Mouse (Mus musculus) B cell, adult 2 months (primary cell): ENCODE data around the gene Trub2.
"Not testable (repeated sequence)": the region's sequence is repeated elsewhere in the genome, so short reads cannot be mapped to it uniquely, and the experiment has no call there.

Experiments used
- DNase-seq, 2 experiments: peaks; one replicate each; pipeline ENCODE4 v3.0.0; 2022

The Trub2 gene

DNA sequence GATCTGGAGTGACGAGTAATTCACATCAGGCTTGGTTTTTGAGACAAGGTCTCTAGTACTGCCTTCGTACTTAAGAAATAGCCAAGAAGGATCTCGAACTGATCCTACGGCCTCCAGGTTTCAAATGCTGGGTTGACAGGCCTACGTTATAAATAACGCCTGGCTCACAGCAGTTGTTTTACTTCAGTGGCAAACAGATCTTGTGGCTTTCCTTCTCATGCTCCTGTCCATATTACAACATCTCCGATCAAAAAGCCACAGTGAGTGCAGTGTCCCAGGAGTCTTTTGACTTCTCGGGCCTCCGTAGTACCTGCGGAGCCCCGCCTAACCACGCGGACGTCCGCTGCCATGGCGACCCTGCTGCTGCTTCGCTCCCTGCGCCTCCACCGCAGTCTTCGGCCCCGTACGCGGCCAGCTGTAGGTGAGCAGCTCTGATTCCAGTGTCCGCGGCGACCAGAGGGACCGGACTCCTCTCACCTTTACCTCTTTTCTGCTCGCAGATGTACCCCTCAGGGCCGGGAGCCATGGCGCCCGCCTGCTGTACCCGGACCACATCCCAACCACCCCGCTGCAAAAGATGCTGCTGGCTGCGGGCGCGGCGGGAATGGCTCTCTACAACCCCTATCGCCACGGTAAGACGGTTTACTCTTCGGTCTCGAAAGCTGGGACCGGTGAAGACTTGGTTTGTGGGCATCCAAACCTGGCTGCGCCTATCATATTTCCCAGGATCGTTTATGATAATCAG, at the start of gene Trub2:
Trub2 (minus strand) TSS at position 566 of the 745 bp plus-strand sequence.
- peak; percentile 83 to 85 for DNase-seq

DNA sequence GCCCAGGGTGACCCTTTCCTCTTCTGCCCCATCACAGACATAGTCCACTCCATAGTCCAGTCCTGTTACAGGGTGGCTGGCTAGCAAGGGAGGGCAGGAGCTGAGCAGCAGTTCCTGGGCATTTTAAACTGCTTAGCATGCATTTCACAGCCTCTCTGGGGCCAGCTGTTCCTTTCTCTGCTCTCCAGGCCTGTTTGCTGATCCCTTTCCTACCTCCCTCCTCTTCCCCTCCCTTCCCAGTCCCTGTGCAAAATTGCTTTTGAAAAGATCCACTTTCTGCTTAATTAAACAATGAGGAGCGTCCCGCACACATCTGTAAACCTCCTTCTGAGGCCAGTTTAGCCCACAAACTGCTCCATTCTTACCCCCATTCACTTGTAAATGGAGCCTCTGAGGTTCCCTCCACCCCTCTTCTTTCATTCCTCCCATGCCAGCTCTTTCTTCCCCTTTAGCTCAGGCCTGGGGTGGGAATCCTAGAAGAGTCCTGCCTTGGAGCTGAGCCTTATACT, 47.1 kb upstream of the Trub2 start:
- DNase-seq: no peak

DNA sequence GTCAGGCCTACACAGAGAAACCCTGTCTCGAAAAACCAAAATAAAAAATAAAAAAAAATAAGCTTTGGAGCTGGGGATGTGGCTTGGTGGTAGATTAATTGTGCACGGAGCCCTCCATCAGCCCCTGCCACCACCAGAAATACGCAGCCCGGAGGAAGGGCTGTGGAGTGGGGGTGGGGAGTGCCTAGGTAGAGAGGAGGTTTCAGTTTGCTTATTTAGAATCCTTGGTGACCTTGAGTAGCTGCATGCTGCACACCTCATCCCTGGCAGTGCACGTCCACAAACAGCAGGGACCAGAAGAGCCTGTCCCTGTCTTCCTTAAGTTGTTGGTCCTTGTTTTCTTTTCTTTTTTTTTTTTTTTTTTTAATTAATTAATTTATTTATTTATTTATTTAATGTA, 45.5 kb upstream of the Trub2 start:
- no peak for DNase-seq

DNA sequence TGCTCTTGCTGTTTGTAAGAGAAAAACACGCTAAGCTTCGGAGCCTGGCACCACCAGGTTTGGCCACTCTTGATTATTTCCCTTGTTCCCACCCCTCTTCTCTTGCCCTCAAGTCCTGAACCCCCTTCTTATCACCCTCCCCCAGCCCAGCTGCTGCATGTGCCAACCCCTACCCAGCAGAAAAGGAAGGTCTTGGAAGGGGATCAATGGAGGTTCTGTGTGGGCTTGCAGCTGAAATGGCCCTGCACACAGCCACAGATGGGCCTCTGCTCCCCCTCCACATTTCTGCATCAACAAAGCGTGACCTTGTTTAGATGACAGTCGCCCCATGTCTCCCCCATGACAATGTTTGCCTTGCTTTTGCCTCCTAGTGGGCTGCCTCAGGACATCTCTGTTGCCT, 42.8 kb upstream of the Trub2 start:
- DNase-seq: no peak

DNA sequence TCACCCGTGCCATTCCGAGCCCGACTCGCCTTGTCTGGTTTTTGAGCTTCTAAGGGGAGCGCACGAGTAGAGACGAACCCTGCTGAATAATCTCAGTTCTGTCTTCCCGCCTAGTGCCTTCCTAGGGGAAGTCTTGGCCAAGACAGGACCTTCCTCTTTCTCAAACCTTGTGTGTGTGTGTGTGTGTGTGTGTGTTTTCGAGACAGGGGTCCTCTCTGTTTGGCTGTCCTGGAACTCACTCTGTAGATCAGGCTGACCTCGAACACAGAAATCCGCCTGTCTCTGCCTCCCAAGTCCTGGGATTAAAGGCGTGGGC, 39.4 kb upstream of the Trub2 start:
- DNase-seq: no peak

DNA sequence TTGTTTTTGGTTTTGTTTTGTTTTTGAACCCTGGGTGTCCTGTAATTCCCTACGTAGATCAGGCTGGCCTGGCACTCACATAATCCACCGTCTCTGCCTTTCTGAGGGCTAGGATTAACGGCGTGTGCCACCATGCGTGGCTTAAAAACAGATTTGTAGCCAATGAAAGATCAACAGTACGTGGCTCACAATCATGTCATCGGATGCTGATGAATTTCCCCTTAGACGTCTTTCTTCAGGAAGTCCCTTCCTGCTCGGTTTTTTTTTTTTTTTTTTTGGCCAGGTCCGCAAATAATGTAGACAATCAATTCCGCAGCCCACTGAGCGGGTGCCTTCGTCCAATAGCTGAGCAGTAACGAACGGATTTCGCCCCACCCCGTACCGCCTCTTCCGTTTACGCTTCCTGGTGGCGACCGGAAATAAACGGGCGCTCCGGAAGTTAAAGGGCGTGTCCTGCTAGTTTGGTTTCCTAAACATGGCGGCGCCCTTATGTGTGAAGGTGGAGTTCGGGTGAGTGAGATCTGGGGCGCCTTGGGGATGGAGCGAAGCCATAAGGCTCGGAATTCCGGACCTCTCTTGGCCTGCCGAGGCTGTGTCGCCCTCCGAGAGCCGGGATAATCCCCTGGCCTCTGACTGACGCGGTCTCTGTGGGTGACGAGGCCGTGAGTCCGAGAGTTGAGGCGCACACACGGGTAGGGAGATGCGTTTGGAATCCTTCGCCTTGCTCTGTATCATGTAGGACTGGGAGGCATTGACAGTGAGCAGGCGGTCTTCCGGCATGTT, 38.8 kb upstream of the Trub2 start:
- DNase-seq: peak; percentile 97 to 98

DNA sequence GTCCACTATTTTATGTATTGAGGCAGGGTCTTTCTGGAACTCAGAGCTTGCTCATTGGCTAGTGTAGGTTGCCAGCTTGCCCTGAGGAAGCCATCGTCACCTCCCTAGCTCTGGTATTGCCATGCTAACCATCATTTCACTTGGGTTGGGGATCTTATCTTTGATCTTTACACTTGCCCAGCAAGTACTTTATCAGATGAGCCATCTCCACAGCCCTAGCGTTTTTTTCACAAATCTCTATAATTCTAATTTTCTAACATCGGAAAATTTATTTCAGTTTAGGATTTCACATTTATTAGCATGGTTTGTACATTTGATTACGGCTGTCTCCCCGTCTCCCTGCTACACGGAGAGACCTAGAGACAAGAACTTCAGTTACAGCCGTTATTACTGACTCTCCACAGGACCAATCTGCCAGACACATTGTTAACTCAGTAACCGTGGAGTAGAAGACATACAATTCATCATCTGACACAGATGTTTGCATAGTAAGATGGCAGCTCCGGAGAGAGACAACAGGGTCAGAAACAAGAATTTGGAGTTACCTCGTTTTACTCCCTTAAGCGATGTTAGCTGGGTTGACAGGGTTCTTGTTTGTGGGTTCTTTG, 38.1 kb upstream of the Trub2 start:
- DNase-seq: no peak

DNA sequence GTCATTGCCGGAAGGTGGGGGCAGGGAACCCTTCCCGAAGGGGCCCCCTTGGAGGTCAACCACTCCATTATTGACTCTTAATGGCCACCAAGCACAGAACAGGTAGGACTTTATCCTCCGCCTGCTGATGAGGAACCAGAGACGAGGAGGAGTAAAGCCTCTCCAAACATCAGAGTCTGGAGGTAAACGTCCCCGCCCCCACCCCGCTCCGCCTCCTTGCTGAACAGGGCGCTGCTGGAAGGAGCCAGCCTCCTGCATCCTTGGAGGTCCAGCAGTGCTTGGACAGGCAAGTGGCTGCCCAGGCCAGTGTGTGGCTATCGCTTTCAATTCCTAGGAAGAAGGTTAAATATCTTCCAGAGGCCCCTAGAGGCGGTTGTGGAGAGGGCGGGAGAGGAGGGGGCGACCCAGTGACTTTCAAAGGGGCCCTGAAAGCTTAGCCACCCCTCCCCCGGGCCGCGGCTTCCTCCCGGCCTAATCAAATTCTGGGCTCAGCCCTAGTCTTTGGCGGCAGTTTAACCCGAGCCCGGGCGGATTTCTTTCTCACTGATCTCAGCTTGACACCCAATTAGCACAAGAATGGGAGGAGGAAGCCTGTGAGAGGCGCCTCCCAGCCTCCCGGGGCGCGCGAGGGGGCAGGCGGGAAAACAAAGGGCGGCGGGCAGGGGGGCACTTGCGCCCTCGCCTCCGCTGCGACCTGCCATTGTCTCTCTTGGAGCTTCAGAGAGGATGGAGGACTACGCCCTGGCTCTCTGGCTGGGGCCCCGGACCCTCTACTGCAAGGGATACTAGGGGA, 31.9 kb upstream of the Trub2 start, which contains the start of gene Urm1:
Urm1 (plus strand) TSS at position 51 of the 793 bp plus-strand sequence.
- peak; percentile 52 to 58 for DNase-seq

DNA sequence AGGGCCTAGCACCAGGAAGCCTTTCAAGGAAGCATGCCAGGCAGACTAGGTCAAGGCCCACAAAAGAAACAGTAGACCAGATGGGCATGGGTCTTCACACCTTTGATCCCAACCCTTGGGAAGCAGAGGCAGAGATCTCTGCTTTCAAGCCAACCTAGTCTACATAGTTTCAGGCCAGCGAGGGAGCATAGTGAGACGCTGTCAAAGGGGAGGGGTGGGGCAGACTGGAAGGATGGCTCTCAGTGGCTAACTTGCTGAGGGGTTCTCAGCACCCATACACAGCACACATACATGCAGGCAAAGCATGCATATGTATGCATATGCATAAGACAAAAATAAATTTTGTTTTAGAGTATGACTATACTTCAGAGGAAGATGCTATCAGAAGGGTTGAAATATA, 31.1 kb upstream of the Trub2 start:
- DNase-seq: no peak

DNA sequence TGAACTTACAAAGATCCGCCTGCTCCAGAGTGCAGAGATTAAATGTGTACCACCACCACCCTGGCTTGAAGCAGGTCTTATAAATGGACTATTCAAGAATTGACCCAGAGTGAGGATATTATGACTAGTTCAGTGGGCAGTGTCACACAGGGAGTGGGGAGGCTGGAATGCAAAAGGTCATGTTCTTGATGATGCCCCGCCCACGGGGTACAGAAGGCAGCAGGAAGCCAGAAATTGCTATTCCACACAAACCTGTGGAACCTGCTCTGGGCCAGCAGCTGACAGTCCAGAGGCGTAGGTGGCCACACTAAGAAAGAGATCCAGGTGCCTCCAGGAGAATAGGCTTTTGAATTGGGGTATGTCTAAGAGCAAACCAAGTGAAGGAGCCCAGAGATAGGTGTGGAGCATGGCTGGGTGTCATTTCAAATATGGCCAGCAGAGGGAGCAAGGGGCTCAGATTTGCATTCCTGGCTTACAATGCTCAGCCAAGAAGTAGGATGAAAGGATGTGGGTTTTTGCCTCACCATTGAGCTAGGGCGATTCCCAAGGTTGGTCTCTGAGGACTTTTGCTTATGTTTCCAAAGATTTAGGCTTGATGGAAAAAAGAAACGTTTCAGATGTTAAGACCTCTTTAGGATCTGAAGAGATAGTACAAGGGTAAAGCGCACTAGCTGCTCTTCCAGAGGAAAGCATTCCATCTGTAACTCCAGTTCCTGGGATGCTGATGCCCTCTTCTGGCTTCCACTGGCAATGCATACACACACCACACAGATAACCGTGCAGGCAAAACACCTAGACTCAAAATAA, 29.3 kb upstream of the Trub2 start:
- DNase-seq: peak; percentile 85 to 87

DNA sequence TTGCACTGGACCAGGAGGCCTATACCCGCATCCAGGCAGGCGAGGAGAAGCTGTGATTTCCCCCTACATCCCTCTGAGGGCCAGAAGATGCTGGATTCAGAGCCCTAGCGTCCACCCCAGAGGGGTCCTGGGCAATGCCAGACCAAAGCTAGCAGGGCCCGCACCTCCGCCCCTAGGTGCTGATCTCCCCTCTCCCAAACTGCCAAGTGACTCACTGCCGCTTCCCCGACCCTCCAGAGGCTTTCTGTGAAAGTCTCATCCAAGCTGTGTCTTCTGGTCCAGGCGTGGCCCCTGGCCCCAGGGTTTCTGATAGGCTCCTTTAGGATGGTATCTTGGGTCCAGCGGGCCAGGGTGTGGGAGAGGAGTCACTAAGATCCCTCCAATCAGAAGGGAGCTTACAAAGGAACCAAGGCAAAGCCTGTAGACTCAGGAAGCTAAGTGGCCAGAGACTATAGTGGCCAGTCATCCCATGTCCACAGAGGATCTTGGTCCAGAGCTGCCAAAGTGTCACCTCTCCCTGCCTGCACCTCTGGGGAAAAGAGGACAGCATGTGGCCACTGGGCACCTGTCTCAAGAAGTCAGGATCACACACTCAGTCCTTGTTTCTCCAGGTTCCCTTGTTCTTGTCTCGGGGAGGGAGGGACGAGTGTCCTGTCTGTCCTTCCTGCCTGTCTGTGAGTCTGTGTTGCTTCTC, 27.5 kb upstream of the Trub2 start:
- no peak for DNase-seq

DNA sequence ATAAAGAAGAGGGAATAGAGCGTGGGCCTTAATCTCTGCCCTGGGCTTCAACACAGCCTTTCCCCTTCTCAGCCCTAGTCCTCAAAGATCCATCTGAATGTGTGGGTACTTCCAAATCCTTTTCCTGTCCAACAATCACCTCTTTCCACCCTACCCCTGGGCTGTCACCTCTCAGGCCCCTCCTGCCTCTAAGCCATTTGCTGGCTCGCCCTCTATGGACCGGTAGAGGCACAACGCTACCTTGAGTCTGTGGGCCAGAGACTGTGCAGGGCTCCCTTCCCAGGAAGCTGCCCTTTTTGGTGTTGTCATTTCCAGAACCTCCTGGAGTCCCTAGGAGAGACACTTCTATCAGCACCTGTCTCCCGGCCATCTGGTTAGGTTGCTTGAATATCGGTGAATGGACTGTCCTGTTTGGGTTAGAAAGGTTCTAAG, 15.1 kb upstream of the Trub2 start:
- peak; percentile 29 to 42 for DNase-seq

DNA sequence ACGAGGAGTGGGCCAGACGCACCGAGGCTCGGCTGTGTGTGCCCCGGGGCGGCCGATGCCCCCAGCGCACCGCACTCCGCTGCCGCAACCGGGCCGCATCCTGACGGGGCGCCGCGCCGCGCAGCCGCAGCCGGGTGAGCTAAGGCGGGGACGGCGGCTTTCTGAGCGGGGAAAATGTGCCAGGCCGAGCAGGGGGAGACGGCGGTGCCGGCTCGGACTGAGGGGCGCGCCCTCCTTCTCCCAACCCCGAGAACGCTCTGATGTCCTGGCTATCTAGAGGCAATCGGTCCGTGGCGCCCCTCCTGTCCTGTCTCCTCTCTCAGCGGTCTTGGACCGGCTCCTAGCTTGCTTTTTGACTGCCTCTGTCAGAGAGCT, 14.5 kb upstream of the Trub2 start:
- DNase-seq: no peak

DNA sequence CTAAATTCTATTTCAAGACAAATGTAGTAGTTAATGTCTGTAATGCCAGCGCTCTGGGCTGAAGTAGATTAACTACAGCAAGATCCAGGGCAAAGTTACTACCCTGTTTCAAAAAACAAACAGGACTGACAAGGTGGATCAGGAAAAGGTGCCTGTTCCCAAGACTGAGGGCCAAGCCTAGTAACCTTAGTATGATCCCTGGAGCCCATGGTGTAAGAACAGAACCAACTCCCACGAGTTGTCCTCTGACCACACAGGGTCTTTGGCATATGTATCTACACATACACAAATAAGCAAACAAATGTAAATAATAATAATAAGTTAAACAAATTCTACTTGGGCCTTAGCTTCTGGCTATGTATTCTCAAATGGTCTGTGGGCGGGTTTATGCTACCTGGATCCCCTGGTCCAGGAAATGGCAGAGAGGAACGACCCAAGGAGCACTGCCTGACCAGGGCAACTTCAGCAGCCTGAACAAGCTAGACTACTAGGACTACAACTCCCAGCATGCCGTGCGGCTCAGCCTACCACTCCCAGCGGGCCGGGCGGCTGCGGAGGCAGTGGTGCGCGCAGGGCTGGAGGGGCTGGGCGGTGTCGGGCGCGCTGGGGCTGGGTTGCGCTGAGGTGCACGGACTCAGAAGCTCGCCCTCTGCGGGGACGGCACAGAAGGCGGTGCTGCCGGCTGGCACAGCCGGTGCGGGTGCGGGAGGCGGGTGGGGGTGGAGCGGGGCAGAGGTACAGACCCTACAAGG, 13.9 kb upstream of the Trub2 start, which contains the start of gene Slc27a4:
Slc27a4 (plus strand) TSS at position 560 of the 752 bp plus-strand sequence.
- DNase-seq: peak; percentile 95

DNA sequence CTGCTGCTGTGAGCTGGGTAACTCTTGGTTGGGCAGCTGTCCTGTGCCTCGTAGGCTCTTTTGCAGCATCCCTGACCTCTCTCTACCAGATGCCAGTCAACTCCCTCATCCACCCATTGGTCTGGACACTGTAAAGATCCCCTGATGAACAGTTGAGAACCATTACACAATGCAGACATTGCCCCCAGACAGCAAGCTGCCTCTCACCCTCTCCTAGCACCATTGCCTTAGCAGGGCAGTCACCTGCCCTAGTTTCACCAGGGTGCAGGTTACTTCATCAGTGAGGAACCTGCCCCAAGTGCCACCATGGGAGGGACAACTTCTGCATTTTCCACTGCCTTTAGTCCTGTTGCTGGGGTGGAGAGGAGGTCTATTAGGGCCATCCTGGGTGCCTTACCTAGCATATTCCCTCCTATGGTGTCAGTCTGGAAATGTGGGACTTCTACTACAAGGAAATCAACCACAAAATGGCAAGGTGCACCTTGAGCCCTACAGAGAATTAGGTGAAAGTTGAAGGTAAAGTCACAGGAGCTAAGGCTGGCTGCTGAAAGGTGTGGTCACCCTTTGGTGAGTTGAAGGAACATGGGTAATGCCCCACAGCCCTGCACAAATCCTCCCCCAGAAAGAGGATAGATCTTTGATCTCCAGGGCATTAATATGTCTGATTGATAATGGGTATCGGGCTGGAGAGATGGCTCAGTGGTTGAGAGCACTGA, 4.6 kb upstream of the Trub2 start:
- no peak for DNase-seq

DNA sequence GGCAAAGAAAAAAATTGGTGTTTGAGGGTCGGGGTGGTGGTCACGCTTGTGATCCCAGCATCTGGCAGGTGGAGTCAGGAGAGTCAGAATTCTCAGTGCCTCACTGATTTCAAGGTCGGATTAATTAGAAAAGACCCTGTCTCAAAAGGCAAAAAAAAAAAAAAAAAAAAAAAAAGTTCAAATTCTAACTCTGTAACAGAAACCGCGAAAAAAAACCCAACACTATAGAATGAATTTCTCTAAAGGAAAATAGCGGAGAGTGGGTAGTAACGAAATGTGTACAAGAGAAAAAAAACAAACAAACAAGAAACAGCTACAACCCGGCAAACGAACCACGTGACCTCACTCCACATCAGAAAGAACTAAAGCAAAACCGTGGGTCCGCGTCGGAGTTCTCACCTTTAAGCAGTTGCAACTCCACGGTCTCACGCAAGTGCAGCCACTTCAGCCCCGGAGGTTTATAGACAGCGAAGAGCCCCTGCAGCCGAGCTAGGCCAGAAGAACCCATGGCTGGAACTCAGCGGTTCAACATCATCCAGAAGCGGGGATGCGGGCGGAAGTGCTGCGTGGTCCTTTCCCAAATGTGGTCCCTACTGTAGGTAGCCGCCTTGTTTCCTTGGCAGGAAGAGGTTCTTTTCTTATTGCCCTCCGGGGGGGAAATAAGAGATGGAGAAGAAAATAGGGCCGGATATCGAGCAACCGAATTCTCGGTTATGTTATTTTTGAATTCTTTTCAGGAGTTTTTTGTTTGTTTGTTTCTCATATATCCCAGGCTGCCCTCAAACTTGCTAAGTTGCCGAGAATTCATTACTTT, 991 bp downstream of the Trub2 start, which contains the start of gene Coq4:
Coq4 (plus strand) TSS at position 390 of the 814 bp plus-strand sequence.
- DNase-seq: peak; percentile 92 to 93

DNA sequence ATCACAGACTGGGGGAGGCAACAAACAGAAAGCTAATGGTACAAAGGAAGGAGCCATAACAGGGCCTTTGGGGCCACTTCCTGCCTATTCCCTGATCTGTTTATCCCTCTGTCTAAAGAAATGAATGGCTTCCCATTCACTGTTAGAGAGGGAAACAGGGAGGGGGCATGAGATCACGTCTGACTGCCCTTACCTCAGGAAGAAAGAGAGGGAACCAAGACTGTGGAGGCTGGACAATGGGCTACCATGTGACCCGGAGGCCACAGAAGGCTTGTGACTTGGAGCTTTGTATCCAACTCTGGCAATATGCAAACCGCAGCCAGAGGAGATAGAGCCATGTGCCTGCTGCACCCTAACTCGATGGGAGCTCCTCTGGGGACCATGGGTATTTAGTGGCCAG, 4.0 kb downstream of the Trub2 start:
- no peak for DNase-seq

DNA sequence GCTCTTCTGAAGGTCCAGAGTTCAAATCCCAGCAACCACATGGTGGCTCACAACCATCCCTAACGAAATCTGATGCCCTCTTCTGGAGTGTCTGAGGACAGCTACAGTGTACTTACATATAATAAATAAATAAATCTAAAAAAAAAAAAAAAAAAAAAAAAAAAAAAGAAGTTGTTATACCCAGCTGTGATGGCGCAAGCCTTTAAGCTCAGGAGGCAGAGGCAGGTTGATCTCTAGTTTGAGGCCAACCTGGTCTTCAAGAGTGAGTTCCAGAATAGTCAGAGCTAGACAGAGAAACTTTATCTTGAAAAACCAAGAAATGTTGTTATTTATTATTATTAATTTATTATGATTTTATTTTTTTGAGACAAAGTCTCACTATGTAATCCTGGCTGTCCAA, 7.0 kb downstream of the Trub2 start:
- not testable (repeated sequence) for DNase-seq

DNA sequence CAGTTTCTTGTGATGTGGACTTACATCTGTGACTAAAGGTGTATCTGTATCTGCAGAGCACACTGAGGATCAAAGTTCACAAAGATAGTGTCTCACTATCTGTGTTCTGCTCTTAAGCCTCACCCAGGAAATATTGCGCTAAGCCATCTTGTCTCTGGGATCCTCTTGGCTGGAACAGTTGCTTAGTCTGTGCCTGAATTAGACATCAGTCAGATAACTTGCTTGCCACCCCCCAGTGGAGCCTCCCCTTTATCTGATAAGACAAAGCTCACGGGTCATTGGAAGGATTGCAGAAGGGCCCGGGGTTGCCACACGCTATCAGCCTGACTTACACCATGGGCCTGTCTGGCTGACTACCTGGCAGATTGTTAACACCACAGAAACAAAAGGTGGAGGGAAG, 15.0 kb downstream of the Trub2 start:
- DNase-seq: no peak
